Mouse (Mus musculus) R1 (cell line): ENCODE results near the gene Wipf3.

Experiments used
- DNase-seq: peaks from one replicate; pipeline ENCODE4 v3.0.0-alpha.2; 2018; ENCODE audit warnings: low read depth, low spot score

Gene Wipf3

GRCm38 (mm10) chr6:54475926-54476667, 46.7 kb downstream of the Wipf3 start:
- DNase-seq = peak; percentile 70

- peak; percentile 16 for DNase-seq
These were observed 49.4 kb downstream of the Wipf3 start for GRCm38 (mm10) chr6:54478646-54479324.

- no peak for DNase-seq
These were observed 52.1 kb downstream of the Wipf3 start for GRCm38 (mm10) chr6:54481390-54482112.

DNA sequence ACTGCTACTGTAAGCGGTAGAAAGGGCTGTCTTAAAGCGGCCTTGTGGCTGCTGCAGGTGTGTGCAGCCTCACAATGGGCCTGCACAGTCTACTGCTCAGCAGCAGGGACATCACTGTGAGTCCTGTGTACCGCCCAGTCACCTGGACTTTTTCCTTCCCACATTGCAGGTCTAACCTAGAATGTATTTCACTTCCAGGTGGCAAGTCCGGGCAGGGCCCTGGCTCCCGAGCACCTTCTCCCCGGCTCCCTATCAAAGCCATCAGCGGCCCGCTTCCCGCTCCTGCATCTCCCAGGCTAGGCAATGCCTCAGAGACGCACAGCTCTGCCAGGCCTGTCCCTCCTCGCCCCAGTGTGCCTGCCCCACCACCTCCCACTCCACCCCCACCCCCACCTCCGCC, 55.6 kb downstream of the Wipf3 start:
- DNase-seq = peak; percentile 29

GRCm38 (mm10) chr6:54485435-54485901, 56.1 kb downstream of the Wipf3 start:
- DNase-seq = peak; percentile 44

DNA sequence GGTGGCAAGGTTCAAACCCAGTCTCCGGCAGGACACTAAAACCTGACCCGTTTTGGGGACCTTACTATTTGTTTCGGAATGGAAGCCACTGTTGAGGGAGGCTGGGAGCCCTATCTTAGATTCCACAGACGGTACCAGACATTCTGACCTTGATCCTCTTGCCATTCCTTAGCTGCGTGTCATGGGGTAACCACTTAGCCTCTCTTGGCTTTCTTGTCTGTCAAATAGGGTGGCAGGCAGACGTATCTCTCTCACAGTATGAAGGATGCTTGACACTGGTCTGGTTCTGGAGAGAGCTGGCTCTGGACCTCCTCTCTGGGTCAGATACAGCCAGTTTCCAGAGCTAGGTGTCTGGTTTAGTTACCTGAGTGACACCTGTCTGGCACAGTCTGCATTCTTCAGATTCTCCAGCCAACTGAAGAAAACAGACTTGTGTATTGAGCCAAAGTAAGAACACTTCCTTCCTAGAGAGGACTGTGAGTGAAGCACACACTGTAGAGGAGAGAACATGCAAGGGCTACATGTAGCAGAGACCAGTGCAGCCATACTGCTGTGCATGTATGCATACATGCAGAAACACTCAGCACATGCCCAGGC, 56.7 kb downstream of the Wipf3 start:
- peak; percentile 17 for DNase-seq

- DNase-seq = no peak
These were observed 61.7 kb downstream of the Wipf3 start for GRCm38 (mm10) chr6:54491074-54491473.

DNA sequence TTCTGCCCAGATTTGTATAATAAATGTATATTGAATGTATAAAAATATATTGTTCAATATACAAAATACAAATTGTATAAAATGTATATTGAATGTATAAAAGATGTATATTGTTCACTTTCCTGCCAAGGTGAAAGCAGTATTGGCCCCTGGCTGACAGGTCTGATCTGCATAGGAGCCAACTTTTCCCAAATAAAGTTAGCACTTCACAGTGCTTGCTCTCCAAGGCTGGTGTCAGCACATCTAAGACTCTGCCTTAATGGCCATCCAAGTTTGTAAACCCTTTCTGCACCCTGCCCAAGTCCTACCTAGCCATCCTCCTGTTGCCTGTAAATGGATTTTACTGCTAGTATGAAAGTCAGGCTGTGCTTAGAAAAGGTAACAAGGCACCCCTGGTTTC, 64.7 kb downstream of the Wipf3 start:
- no peak for DNase-seq

GRCm38 (mm10) chr6:54494612-54495398, 65.4 kb downstream of the Wipf3 start:
- no peak for DNase-seq

- no peak for DNase-seq
These were observed 66.8 kb downstream of the Wipf3 start for GRCm38 (mm10) chr6:54496214-54496613.

DNA sequence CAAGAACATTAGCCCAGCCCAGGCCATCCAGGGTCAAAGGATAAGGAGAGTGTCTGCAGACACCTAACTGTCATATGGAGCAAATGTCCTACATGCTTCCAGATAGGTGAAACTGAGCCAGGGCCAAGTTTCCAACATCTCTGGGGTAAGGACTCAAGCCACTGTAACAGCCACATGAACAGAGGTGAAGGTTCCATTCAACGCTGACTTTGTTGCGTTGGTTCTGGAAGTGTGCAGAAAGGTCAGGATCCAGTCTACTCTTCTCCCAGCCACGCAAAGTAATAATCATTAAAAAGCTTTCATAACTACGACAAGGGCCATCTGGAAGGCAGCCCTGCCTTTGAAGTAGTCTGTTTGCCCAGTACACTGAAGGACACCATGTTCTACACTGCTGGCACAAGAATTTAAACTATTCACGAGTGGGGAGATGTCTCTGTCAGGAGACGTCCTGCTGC, 73.3 kb downstream of the Wipf3 start:
- DNase-seq = no peak

DNA sequence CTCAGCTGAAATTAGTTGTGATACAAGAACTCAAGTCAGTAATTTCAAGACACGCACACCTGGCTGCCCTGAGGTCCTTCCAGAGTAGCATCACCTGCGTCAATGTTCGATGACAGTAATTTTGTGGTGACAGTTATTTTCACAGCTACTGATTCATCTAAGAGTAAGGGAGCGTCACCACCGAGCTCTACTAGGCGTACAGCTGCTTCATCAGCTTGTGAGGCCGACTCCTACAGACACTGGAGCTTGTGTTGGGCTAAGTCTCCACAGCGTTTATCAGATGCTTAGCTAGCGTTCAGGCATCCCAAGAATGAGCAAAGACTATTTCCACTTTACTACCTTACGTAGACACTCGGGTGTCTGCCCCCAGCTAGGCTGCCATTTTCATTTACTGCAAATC, 76.9 kb downstream of the Wipf3 start:
- no peak for DNase-seq

DNA sequence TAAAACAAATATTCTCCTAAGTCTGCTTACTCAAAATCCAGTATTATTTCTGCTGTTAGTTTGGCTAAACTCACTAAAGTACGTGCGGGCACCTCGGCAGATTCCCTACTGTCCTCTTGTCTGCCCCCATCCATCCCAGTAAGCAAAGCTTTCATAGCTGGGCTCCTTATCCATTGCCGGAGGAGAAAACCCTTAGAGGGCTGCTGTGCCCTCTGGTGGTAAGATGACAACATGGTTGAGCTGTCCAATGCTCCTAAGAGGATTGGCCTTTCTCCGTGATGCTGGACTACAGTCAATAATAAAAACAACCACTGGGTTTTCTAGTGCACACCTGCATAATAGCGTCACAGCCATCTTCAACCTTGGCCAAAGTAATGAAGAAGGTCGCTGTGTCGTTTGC, 77.6 kb downstream of the Wipf3 start:
- DNase-seq = peak; percentile 58

DNA sequence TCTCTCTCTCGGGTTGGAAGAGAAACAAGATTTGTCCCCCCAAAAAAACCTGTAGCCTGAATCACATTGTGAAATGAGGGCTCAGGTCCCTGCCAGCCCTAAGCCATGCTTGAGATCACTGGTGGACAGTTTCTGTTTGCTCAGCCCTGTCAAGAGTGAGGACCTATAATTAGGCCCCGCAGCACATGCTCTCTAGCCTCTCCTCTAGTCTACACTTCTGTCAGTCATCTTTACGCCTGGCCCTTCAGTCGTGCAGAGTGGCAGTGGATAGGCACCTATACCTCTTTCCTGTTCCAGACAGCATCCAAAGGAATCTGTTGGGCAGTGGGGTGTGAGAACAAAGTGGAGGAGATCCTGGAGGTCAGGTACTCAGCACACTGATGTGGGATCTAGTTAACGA, 78.4 kb downstream of the Wipf3 start:
- DNase-seq = no peak

GRCm38 (mm10) chr6:54508256-54508793, 78.9 kb downstream of the Wipf3 start:
- no peak for DNase-seq

- DNase-seq = no peak
These were observed 79.9 kb downstream of the Wipf3 start for GRCm38 (mm10) chr6:54509264-54509663.

GRCm38 (mm10) chr6:54512256-54512655, 82.9 kb downstream of the Wipf3 start:
- DNase-seq = no peak

GRCm38 (mm10) chr6:54516512-54517134, 87.2 kb downstream of the Wipf3 start:
- no peak for DNase-seq

GRCm38 (mm10) chr6:54518758-54519157, 89.4 kb downstream of the Wipf3 start:
- DNase-seq = no peak

DNA sequence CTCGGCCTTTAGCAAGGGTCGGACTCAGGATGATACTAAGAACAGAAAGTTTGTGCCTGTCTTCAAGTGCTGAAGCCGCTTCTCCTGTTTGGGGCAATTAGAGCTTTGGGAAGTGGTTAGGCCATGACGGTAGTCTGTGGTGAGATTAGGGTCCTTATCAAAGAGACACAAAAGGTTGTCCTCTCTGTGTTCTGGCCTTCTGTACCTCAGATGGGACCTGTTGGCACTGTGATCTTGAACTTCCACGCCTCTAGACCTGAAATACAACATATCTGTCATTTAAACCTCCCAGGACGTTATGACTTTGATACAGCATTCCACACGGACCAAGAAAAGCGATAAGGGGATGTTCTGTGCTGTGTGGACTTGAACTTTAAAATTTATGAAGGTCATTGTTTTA, 99.3 kb downstream of the Wipf3 start:
- no peak for DNase-seq
